Mouse (Mus musculus): ENCODE measurements around the gene Xrra1. TPM values are rescaled to one million over a fixed set of nuclear protein-coding genes. Genes with fewer than 3 reads are reported as not detected.

Xrra1 gene
- polyA plus RNA-seq, 2 experiments: not detected

DNA sequence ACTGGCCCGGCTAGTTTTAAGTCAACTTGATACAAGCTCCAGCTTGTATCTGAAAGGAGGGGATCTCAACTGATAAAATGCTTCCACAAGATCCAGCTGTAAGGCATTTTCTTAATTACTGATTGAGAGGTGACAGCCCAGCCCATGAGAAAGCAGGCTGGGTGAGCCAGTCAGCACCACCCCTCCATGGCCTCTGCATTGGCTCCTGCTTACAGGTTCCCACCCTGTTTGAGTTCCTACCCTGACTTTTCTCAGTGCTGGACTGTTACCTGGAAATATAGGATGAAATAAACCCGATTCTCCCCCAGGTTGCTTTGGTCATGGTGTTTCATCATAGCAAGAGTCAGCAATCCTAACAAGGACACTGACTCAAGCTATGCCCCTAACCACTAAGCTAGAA is 37.0 kb upstream of the Xrra1 start:
- peak overlapping the region in 1 of 2 experiments; percentile 34; a peak in 2 of 4 replicates for H3K4me3 ChIP-seq (ENCODE audit: insufficient read depth in 1 of 2, low read depth in 2 of 2, low read length in 2 of 2)
- 36% methylated on average over 2 of the region's 2 CpGs for WGBS (ENCODE audit: insufficient replicate concordance)
- H3K4me1 ChIP-seq (replicated peaks; ENCODE audit: control insufficient read depth in 2 of 2, insufficient read depth in 2 of 2, low read length in 1 of 2): peaks cover 50 to 55% of the 10 kb centered on the region in 2 experiments
- DNase-seq (ENCODE audit: low read depth in 3 of 3, low spot score in 3 of 3): no peak
- no peak for TF ChIP-seq EP300 (IDR thresholded peaks at IDR 0.05; ENCODE audit: low read depth)
- no peak for TF ChIP-seq CTCF (IDR thresholded peaks at IDR 0.05; ENCODE audit: low read depth)
- H3K4me2 ChIP-seq (ENCODE audit: low read depth): peak overlapping the region; percentile 91
- peaks cover 15% of the 10 kb centered on the region for H3K36me3 ChIP-seq (replicated peaks; ENCODE audit: control insufficient read depth, insufficient read depth, low read depth)
- H3K27me3 ChIP-seq (ENCODE audit: control insufficient read depth, insufficient read depth, low read length): no peaks in the 10 kb centered on the region
- H3K9ac ChIP-seq (replicated peaks): peak overlapping the region; percentile 56
- no peaks in the 10 kb centered on the region for H3K9me3 ChIP-seq (ENCODE audit: control insufficient read depth, low read length)
- ATAC-seq (ENCODE audit: insufficient read depth): peak; percentile 59
- H3K27ac ChIP-seq: peak overlapping the region; percentile 78

DNA sequence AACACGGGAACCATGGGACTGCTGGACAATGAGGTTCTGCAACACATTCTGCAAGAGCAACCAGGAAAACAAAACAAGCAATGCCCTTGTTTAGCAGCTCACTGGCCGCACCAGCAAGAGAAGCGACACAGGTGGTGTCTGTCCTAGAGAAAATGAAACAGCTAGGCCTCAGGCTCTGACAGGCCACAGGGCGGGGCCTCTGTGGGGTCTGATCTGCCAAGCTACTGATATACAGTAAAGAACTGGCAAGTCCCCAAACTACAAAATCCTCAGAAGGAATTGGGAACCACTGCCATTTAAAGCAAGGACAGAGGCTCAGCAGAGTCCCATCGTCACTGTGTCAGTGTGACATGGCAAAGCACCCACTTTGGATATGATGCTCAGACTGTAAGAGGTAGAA is 36.5 kb upstream of the Xrra1 start:
- Histone ChIP-seq H3K27ac (peak overlapping the region; percentile 78), H3K4me2 (ENCODE audit: low read depth) (peak overlapping the region; percentile 91), H3K4me3 (ENCODE audit: insufficient read depth in 1 of 2, low read depth in 2 of 2, low read length in 2 of 2) (peak overlapping the region; percentile 34 to 36; a peak in 3 of 4 replicates), H3K4me1 (replicated peaks; ENCODE audit: control insufficient read depth in 2 of 2, insufficient read depth in 2 of 2, low read length in 1 of 2) (peaks cover 53% of the 10 kb centered on the region in 2 experiments), H3K9ac (replicated peaks) (peak overlapping the region; percentile 56), H3K36me3 (replicated peaks; ENCODE audit: control insufficient read depth, insufficient read depth, low read depth) (peaks cover 12% of the 10 kb centered on the region), H3K27me3 (ENCODE audit: control insufficient read depth, insufficient read depth, low read length) (no peaks in the 10 kb centered on the region), H3K9me3 (ENCODE audit: control insufficient read depth, low read length) (no peaks in the 10 kb centered on the region)
- ATAC-seq (ENCODE audit: insufficient read depth): peak; percentile 72
- TF ChIP-seq CTCF (IDR thresholded peaks at IDR 0.05; ENCODE audit: low read depth): no peak
- no peak for TF ChIP-seq EP300 (IDR thresholded peaks at IDR 0.05; ENCODE audit: low read depth)
- WGBS (ENCODE audit: insufficient replicate concordance): 40% methylated on average over 5 of the region's 5 CpGs
- peak; percentile 49 to 58 (median 55) for DNase-seq (ENCODE audit: low read depth in 3 of 3, low spot score in 3 of 3)

DNA sequence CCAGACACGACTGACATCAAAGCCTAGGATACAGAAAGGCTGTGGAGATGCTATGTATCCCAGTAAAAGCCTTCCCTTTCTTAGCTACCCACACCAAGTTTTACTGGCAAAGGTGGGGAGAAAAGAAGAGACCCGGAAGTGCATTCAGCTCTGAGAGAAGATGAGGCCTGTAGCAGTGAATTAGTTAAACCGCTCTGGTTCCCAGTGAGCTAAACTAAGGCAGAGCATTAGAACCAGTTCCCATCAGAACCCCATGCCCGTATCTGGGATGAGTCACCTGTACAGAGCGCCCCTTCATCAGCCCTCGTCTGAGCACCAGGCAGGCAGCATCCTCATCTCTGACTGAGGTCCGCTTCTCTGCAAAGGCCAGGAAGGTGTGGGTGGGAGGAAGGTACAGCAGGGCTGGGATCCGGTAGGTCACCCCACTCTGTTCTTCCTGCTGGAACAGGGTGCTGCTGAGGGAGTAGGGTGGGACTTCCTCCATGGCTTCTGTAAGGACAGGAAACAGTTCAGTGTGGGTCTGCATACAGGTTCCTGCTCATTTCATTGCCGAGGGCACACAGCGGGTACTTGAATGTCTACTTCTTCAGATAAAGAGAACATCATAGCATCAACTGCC is 35.8 kb upstream of the Xrra1 start:
- H3K27ac ChIP-seq: peak overlapping the region; percentile 78
- H3K4me1 ChIP-seq (replicated peaks; ENCODE audit: control insufficient read depth in 2 of 2, insufficient read depth in 2 of 2, low read length in 1 of 2): peaks cover 50 to 53% of the 10 kb centered on the region in 2 experiments
- DNase-seq (ENCODE audit: low read depth in 3 of 3, low spot score in 3 of 3): no peak
- peaks cover 12% of the 10 kb centered on the region for H3K36me3 ChIP-seq (replicated peaks; ENCODE audit: control insufficient read depth, insufficient read depth, low read depth)
- peak overlapping the region; percentile 91 for H3K4me2 ChIP-seq (ENCODE audit: low read depth)
- TF ChIP-seq EP300 (IDR thresholded peaks at IDR 0.05; ENCODE audit: low read depth) (no peak), CTCF (IDR thresholded peaks at IDR 0.05; ENCODE audit: low read depth) (no peak)
- peak overlapping the region in 1 of 2 experiments; percentile 34; a peak in 2 of 4 replicates for H3K4me3 ChIP-seq (ENCODE audit: insufficient read depth in 1 of 2, low read depth in 2 of 2, low read length in 2 of 2)
- no peaks in the 10 kb centered on the region for H3K9me3 ChIP-seq (ENCODE audit: control insufficient read depth, low read length)
- peak overlapping the region; percentile 46 for H3K9ac ChIP-seq (replicated peaks)
- WGBS (ENCODE audit: insufficient replicate concordance): 74% methylated on average over 10 of the region's 10 CpGs
- ATAC-seq (ENCODE audit: insufficient read depth): no peak
- H3K27me3 ChIP-seq (ENCODE audit: control insufficient read depth, insufficient read depth, low read length): no peaks in the 10 kb centered on the region

DNA sequence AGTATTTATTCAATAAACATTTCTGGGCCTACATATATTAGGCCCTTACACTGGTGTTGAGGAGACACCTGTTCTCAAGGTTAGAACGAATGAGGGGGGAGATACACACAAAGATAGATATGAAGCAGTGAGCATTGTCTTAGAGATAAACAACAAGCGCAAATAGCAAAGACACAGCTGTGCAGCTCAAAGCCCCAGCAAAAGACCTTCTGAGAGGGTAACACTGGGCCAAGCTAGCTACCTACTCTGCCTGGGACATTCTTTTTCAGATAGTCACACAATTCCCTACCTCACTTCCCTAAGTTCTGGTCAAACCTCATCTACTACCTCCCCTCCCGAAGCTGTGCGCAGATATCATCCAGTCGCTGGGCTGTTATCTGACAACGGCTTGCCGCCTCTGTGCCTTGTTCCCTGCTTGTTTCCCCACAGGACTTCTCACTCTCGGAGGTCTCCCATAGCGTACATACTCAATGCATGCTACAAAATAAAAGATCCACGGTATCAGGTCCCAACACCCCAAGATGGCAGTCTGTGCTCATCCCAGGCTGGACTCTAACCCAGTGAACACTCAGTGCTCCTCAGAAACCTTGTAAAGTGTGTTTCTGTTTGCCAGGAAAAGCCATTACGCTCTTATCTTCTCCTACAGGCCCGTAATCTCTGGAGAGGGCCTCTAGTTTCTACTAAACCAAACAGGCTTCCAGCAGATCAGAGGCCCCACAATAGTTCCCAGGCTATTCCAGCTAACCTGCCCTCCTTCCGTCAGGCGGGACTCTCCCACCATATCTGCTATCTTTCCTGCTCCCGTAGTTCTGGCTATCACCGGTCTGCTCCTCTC is 34.0 kb upstream of the Xrra1 start:
- Histone ChIP-seq H3K36me3 (replicated peaks; ENCODE audit: control insufficient read depth, insufficient read depth, low read depth) (peaks cover 12% of the 10 kb centered on the region), H3K9me3 (ENCODE audit: control insufficient read depth, low read length) (no peaks in the 10 kb centered on the region), H3K27ac (peak overlapping the region; percentile 95), H3K4me2 (ENCODE audit: low read depth) (peak overlapping the region; percentile 91), H3K4me1 (replicated peaks; ENCODE audit: control insufficient read depth in 2 of 2, insufficient read depth in 2 of 2, low read length in 1 of 2) (peaks cover 51 to 58% of the 10 kb centered on the region in 2 experiments), H3K27me3 (ENCODE audit: control insufficient read depth, insufficient read depth, low read length) (no peaks in the 10 kb centered on the region), H3K9ac (replicated peaks) (peak overlapping the region; percentile 73), H3K4me3 (ENCODE audit: insufficient read depth in 1 of 2, low read depth in 2 of 2, low read length in 2 of 2) (peak overlapping the region; percentile 61 to 92)
- DNase-seq (ENCODE audit: low read depth in 3 of 3, low spot score in 3 of 3) (peak; percentile 65 to 84 (median 71)), ATAC-seq (ENCODE audit: insufficient read depth) (peak; percentile 74)
- no peak for TF ChIP-seq CTCF (IDR thresholded peaks at IDR 0.05; ENCODE audit: low read depth)
- TF ChIP-seq EP300 (IDR thresholded peaks at IDR 0.05; ENCODE audit: low read depth): peak; percentile 77
- 7% methylated on average over 16 of the region's 16 CpGs for WGBS (ENCODE audit: insufficient replicate concordance)

DNA sequence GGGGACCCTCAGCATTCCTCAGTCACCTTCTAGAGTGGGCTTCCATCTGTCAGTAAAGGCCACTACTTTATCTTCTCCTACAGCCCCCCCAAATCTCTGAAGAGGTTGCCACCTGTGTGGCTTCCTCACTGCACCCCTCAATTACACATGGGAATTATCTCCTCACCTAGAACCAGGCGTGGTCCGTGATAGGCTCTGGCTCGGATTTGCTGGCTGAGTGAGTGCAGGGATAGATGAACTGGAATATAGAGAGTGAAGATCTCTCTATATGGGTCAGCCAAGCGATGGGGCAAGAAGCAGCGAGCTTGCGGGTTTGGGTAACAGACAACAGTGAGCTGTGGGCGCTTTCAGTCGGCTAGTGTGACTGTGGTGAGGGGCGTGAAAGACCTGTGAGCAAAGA is 33.4 kb upstream of the Xrra1 start:
- Histone ChIP-seq H3K27ac (peak overlapping the region; percentile 95), H3K4me3 (ENCODE audit: insufficient read depth in 1 of 2, low read depth in 2 of 2, low read length in 2 of 2) (peak overlapping the region; percentile 61 to 92), H3K9me3 (ENCODE audit: control insufficient read depth, low read length) (no peaks in the 10 kb centered on the region), H3K9ac (replicated peaks) (peak overlapping the region; percentile 73), H3K4me1 (replicated peaks; ENCODE audit: control insufficient read depth in 2 of 2, insufficient read depth in 2 of 2, low read length in 1 of 2) (peaks cover 51 to 58% of the 10 kb centered on the region in 2 experiments), H3K36me3 (replicated peaks; ENCODE audit: control insufficient read depth, insufficient read depth, low read depth) (peaks cover 12% of the 10 kb centered on the region), H3K4me2 (ENCODE audit: low read depth) (peak overlapping the region; percentile 91), H3K27me3 (ENCODE audit: control insufficient read depth, insufficient read depth, low read length) (no peaks in the 10 kb centered on the region)
- ATAC-seq (ENCODE audit: insufficient read depth) (no peak), DNase-seq (ENCODE audit: low read depth in 3 of 3, low spot score in 3 of 3) (no peak)
- WGBS (ENCODE audit: insufficient replicate concordance): 50% methylated on average over 9 of the region's 9 CpGs
- no peak; the same call in 1 of the 2 replicates for TF ChIP-seq EP300 (IDR thresholded peaks at IDR 0.05; ENCODE audit: low read depth)
- no peak for TF ChIP-seq CTCF (IDR thresholded peaks at IDR 0.05; ENCODE audit: low read depth)

Measured in liver, embryonic 14.5 days (tissue).